Mouse (Mus musculus) adipocyte (in vitro differentiated cells): ENCODE results near the gene Rab8a.
A peak's percentile ranks its signal among the peaks of the same experiment; 100 is the strongest.

Source experiments
- DNase-seq: peaks from one replicate; pipeline ENCODE4 v3.0.0-alpha.2; 2016; ENCODE audit warnings: low spot score

The Rab8a gene

GRCm38 (mm10) chr8:72212751-72213150, 51.8 kb downstream of the Rab8a start, which contains the start of gene Cib3:
TSS of gene Cib3 (minus strand) at chr8:72212837.
- DNase-seq, result peak; percentile 29

GRCm38 (mm10) chr8:72213536-72213935, 52.5 kb downstream of the Rab8a start, which contains the start of gene Gm11034:
TSS of gene Gm11034 (minus strand) at chr8:72213636.
- no peak for DNase-seq

- no peak for DNase-seq
Measured at GRCm38 (mm10) chr8:72215060-72215459, 54.1 kb downstream of the Rab8a start.

GRCm38 (mm10) chr8:72215871-72216270, 54.9 kb downstream of the Rab8a start:
- DNase-seq, result no peak

GRCm38 (mm10) chr8:72218781-72219540, 58.0 kb downstream of the Rab8a start:
- DNase-seq, result no peak

GRCm38 (mm10) chr8:72219541-72220363, 58.8 kb downstream of the Rab8a start, which contains the start of gene Fam32a:
TSS of gene Fam32a (plus strand) at chr8:72219730.
- peak; percentile 88 for DNase-seq

GRCm38 (mm10) chr8:72220758-72221157, 59.8 kb downstream of the Rab8a start:
- no peak for DNase-seq

- DNase-seq, result no peak
Measured at GRCm38 (mm10) chr8:72222656-72223055, 61.7 kb downstream of the Rab8a start.
